Mouse (Mus musculus) lung, postnatal 14 days (tissue): ENCODE results near the gene Ngf.

Experiments
- DNase-seq: peaks from one replicate; pipeline ENCODE4 v3.0.0; 2021

Ngf gene

DNA sequence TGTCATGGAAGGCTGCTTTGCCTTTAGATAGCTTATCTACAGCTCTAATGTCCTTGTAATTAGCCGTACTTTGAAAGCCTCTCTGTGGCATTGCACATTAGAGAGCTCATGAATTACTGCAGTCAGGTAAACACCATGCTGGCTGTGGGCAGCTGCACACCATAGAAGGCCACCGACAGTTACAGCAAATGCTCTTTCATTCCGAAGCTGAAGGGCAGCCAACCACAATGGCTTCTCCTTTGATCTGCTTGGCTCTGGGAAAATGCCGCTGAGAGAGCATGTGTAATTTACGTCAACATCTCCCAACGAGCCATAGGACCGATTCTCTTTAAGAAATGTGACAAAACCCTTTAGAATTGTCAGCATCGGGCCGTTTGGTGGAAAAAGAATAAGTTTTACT, 38.7 kb downstream of the Ngf start:
- no peak for DNase-seq

GRCm38 (mm10) chr3:102509601-102510000, 39.9 kb downstream of the Ngf start:
- no peak for DNase-seq

DNA sequence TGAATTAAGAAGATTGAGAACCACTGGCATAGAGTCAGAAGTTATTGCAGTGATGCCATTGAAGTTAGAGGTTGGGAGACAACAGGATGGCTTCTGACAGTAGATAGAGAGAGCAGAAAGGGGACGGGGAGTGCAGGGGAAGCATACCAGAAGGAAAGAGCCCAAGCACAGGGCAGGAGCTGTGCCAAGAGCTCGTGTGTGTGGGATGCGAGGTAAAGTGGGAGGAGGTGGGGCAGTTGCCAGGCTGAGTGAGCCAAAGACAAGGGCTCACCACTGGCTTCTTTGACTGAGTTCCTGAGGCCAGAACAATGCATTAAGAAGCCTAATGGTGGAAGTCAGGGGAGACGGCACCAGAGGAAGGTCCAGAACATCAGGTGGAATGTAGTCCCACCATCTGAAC, 47.2 kb downstream of the Ngf start:
- DNase-seq: no peak

DNA sequence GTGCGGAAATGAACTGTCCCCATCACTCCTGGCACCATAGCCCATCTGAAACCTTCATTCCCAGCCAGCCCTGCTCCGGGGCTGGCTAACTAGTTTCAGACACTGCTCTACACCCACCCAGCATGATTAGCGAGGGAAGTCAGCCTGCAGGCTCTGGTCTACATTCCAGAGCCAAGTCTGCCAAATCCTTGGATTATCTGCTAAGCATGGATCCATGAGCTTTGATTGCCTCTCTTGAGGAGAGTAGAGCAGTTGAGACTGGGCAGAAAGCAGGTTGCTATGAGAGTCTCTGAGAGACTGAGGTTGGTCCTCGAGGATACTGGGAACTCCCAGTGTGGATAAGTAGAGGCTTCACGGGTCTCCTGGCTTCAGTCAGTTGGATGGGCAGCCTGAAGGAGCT, 51.3 kb downstream of the Ngf start:
- DNase-seq: no peak

GRCm38 (mm10) chr3:102523711-102524110, 54.0 kb downstream of the Ngf start:
- DNase-seq: no peak

GRCm38 (mm10) chr3:102524951-102525350, 55.2 kb downstream of the Ngf start:
- DNase-seq: no peak

GRCm38 (mm10) chr3:102525856-102526255, 56.1 kb downstream of the Ngf start:
- no peak for DNase-seq

DNA sequence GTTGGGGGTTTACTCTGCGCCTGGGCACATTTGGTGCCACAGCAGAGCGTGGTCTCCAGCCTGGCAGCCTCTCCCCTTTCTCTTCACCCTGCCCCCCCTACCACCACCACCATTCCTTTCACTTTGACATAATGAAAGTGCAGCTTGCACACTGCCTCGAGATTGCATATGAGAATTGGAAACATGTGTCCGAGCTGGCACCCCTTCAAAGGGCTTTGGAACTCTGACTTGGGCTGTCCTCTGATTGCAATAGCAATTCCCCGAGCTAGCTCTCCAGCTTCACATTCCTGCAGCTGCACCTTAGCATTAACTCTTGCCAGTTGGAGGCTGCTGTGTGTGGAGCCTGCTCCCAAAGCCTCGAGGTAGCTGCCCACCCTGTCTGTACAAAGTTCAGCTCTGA, 56.8 kb downstream of the Ngf start:
- peak; percentile 52 for DNase-seq

GRCm38 (mm10) chr3:102534744-102535143, 65.0 kb downstream of the Ngf start:
- no peak for DNase-seq

- DNase-seq: no peak
Measured at GRCm38 (mm10) chr3:102543646-102544045, 73.9 kb downstream of the Ngf start.

DNA sequence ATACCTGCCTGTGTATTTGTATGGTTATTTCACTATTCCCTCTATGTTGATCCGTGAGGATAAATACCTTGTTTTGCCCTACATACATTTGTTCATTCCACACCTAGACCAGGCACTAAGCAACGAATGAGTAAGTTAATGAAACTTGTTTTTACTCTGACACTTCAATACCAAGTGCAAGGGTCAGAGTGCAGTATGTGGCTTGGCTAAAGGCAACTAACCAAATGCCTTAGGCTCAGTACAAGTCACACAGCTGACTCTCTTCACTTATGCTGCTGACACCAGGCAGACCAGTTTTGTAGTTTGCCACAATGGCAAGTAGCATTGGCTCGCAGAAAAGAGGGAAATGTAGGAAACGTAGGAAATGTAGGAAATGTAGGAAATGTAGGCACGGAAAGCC, 77.8 kb downstream of the Ngf start:
- no peak for DNase-seq

GRCm38 (mm10) chr3:102553935-102554670, 84.4 kb downstream of the Ngf start:
- DNase-seq: no peak

- no peak for DNase-seq
Measured at GRCm38 (mm10) chr3:102556108-102556507, 86.4 kb downstream of the Ngf start.

DNA sequence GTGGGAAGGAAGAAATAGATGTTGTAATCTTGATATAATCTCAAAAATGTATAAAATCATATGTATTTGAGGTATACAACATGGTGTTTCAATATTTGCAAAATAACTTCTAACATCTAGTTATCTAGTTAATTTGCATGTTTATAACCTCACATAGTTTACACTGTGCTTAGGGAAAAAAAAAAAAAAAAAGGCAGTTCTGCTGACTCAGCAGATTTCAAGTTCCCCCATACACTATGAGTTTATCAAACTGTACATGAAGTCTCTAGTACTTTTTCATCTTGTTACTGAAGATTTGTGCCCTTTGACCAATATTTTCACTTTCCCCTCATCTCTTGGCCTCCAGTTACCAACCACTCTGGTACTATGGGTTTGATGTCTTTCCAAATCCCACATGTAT, 86.9 kb downstream of the Ngf start:
- no peak for DNase-seq
